Mouse (Mus musculus): ENCODE data around the gene Nup214. TPM values are rescaled to one million over a fixed set of nuclear protein-coding genes. Genes with fewer than 3 reads are reported as not detected.

Nup214 gene
- polyA plus RNA-seq, 1 experiment = 91.9 TPM

DNA sequence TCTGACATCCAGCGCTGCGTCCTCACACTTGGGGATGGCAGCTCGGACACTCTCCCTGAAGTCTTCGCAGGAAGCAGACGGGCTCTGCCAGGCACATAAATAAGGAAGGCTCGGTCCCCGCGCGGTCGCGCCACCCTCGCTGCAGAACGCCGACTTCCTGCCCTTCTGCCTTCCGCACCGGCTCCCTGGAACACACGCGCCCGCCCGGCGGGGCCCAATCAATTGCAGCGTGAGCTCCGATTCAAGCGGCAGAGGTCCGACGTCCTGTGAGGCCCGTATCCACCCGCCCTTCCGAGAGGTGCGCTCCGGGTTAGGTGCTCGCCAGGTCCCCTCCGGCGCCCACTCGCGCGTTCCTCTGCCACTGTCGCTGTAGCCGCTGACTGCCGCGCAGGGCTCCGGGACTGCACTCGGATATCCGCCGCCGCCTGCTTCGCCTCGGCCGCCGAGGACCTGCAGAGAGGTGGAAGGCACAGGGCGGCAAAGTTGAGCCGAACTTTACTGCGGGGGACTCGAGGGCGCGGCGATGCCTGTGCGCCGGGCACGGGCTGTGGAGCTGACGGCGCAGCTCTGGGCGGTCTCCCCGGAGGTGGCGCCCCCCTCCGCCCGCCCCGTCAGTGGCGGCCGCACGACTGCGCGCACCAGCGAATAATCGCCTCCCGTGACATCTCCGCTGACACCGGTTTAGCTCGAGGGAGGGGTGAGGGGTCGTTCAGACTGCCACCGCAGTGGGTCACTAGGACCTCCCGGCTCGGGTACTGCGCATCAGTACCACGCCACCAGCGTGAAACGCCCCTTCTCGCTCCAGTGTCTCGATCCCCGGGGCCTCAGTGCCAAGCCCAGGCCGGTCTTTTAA lies 109.1 kb downstream of the Nup214 start:
- H3K9ac ChIP-seq (ENCODE audit: low read depth, poor library complexity, severe bottlenecking) = peak overlapping the region; percentile 69
- TF ChIP-seq CTCF (IDR thresholded peaks at IDR 0.05; ENCODE audit: low read depth, low read length) (peak; percentile 27), EP300 (IDR thresholded peaks at IDR 0.05; ENCODE audit: insufficient read depth, low read depth, low read length) (no peak)

DNA sequence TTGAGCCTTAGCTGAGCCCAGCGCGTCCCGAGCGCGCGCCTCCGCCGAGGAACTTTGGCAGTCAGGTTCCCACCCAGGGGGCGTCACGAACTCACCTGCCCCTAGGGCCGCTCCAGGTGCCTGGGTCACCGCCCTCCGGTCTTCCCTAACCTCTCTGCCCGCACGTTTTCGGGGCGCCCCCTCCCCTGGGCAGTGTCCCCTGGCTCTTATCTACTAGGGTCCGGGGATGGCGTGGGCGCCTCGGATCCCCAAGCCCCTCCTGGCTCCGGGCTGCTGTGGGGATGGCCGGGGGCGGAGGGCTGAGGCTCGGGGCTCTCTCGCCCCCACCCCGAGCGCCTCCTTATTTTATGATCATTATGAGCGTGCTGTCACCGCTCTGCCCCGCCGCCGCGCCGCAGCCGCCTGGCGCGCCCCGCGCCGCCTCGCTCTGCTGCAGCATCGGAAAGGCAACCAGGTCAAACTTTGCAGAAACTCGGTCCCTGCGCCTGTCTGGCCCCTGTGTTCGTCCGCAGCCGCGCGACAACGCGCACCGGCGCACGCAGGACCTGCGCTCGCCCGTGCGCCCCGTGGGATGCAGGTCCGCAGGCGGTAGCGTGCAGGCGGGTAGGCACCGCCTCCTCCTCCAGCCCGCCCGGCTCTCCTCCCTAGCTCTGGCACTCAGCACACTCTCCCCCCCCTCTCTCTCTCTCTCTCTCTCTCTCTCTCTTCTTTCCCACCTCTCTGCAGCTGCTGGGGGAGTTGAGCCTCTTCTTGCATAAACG lies 110.1 kb downstream of the Nup214 start, which contains the start of gene Fam78a:
TSS of gene Fam78a (minus strand) at position 747 of the 761 bp plus-strand sequence.
- no peak within 1 kb of the TSS for H3K27ac ChIP-seq (ENCODE audit: insufficient read depth, low read length)
- no peak for TF ChIP-seq EP300 (IDR thresholded peaks at IDR 0.05; ENCODE audit: insufficient read depth, low read depth, low read length)
- TF ChIP-seq CTCF (IDR thresholded peaks at IDR 0.05; ENCODE audit: low read depth, low read length) = no peak
- TF ChIP-seq POLR2A (IDR thresholded peaks at IDR 0.05; ENCODE audit: insufficient read depth, low read length) = no peak
- peak within 1 kb of the TSS; percentile 57 for H3K4me3 ChIP-seq (ENCODE audit: low read depth, low read length)
- no peaks in the 10 kb centered on the region for H3K36me3 ChIP-seq (ENCODE audit: control insufficient read depth, insufficient read depth, low read length, poor library complexity, severe bottlenecking)
- peak within 1 kb of the TSS; percentile 69 for H3K9ac ChIP-seq (ENCODE audit: low read depth, poor library complexity, severe bottlenecking)
- H3K9me3 ChIP-seq (replicated peaks; ENCODE audit: control insufficient read depth, insufficient read depth, low read length, poor library complexity, severe bottlenecking) = no peaks in the 10 kb centered on the region
- H3K27me3 ChIP-seq (ENCODE audit: control insufficient read depth, insufficient read depth, low read length, poor library complexity, severe bottlenecking) = no peaks in the 10 kb centered on the region; the same call in 1 of the 2 replicates
- peaks cover under 1% of the 10 kb centered on the region for H3K4me1 ChIP-seq (ENCODE audit: control insufficient read depth, insufficient read depth, low read length)

More for the DNA sequence above, 109.1 kb downstream of the Nup214 start:
- peaks cover 5% of the 10 kb centered on the region for H3K4me1 ChIP-seq (ENCODE audit: control insufficient read depth, insufficient read depth, low read length)
- peak overlapping the region; percentile 57 for H3K4me3 ChIP-seq (ENCODE audit: low read depth, low read length)
- no peak overlapping the region for H3K27ac ChIP-seq (ENCODE audit: insufficient read depth, low read length)
- no peaks in the 10 kb centered on the region for H3K9me3 ChIP-seq (replicated peaks; ENCODE audit: control insufficient read depth, insufficient read depth, low read length, poor library complexity, severe bottlenecking)
- no peaks in the 10 kb centered on the region for H3K36me3 ChIP-seq (ENCODE audit: control insufficient read depth, insufficient read depth, low read length, poor library complexity, severe bottlenecking)
- H3K27me3 ChIP-seq (ENCODE audit: control insufficient read depth, insufficient read depth, low read length, poor library complexity, severe bottlenecking) = no peaks in the 10 kb centered on the region; the same call in 1 of the 2 replicates

DNA sequence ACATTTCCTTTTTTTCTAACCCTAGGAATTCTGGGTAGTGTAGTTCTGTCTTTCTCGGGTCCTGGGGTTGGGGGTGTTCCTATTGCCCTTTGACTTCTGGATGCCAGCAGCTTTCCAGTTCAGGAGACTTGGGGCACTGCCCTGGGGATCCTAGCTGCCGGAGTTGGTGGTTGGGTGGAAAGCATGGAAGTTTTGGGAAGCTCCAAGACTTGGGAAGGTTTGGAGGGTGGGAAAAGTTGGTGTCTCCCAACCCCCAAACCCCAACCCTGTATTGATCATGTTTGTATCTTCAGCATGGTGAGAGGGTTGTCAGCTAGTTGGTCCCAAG lies 110.6 kb downstream of the Nup214 start:
- no peak overlapping the region for H3K27ac ChIP-seq (ENCODE audit: insufficient read depth, low read length)
- H3K4me3 ChIP-seq (ENCODE audit: low read depth, low read length) = peak overlapping the region; percentile 57
- no peaks in the 10 kb centered on the region for H3K36me3 ChIP-seq (ENCODE audit: control insufficient read depth, insufficient read depth, low read length, poor library complexity, severe bottlenecking)
- TF ChIP-seq EP300 (IDR thresholded peaks at IDR 0.05; ENCODE audit: insufficient read depth, low read depth, low read length) (no peak), CTCF (IDR thresholded peaks at IDR 0.05; ENCODE audit: low read depth, low read length) (no peak), POLR2A (IDR thresholded peaks at IDR 0.05; ENCODE audit: insufficient read depth, low read length) (no peak)
- H3K4me1 ChIP-seq (ENCODE audit: control insufficient read depth, insufficient read depth, low read length) = no peaks in the 10 kb centered on the region
- H3K9ac ChIP-seq (ENCODE audit: low read depth, poor library complexity, severe bottlenecking) = peak overlapping the region; percentile 69; the same call in 1 of the 2 replicates
- H3K9me3 ChIP-seq (replicated peaks; ENCODE audit: control insufficient read depth, insufficient read depth, low read length, poor library complexity, severe bottlenecking) = no peaks in the 10 kb centered on the region
- H3K27me3 ChIP-seq (ENCODE audit: control insufficient read depth, insufficient read depth, low read length, poor library complexity, severe bottlenecking) = no peaks in the 10 kb centered on the region; the same call in 1 of the 2 replicates

DNA sequence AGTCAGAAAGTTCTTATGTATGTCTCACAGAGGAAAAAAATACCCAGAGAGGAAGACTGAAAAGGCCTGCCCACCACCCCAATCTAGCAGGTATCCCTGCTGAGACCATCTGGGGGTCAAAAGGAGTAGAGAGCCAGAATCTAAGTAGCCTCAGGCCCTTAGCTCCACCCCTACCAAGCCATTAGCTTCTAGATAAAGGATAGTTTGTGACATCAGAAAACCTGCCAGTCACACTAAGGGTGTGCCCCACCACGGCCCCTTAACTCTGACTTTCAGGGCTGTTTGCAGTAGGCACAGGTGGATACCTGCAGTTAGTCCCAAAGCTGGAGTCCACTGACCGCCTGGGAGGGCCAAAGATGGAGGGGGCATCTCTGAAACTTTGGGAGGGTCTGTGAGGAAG lies 111.0 kb downstream of the Nup214 start:
- TF ChIP-seq CTCF (IDR thresholded peaks at IDR 0.05; ENCODE audit: low read depth, low read length) = no peak
- no peak for TF ChIP-seq POLR2A (IDR thresholded peaks at IDR 0.05; ENCODE audit: insufficient read depth, low read length)
- no peak for TF ChIP-seq EP300 (IDR thresholded peaks at IDR 0.05; ENCODE audit: insufficient read depth, low read depth, low read length)
- Histone ChIP-seq H3K4me3 (ENCODE audit: low read depth, low read length) (no peak overlapping the region), H3K9ac (ENCODE audit: low read depth, poor library complexity, severe bottlenecking) (no peak overlapping the region), H3K36me3 (ENCODE audit: control insufficient read depth, insufficient read depth, low read length, poor library complexity, severe bottlenecking) (no peaks in the 10 kb centered on the region), H3K27ac (ENCODE audit: insufficient read depth, low read length) (no peak overlapping the region), H3K9me3 (replicated peaks; ENCODE audit: control insufficient read depth, insufficient read depth, low read length, poor library complexity, severe bottlenecking) (no peaks in the 10 kb centered on the region), H3K4me1 (ENCODE audit: control insufficient read depth, insufficient read depth, low read length) (no peaks in the 10 kb centered on the region), H3K27me3 (ENCODE audit: control insufficient read depth, insufficient read depth, low read length, poor library complexity, severe bottlenecking) (no peaks in the 10 kb centered on the region; the same call in 1 of the 2 replicates)

DNA sequence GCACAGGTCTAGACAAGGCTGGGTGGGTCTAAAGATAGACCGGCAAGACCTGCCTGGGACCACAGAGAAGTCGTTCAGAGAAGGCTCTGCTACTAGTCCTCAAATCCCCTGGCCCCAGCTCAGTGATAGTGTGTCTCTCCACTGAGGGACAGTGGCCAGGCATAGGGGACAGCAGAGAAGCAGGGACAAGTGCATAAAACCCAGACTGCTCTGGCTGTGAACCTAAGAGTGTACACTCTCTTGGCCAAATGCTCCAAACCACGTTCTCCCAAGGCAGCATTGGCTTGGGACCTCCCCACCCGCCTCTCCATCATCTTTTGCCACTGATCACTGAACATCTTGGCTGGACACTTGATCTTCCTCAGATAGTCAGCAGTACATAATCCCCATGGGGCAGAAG lies 113.4 kb downstream of the Nup214 start:
- Histone ChIP-seq H3K4me1 (ENCODE audit: control insufficient read depth, insufficient read depth, low read length) (no peaks in the 10 kb centered on the region), H3K36me3 (ENCODE audit: control insufficient read depth, insufficient read depth, low read length, poor library complexity, severe bottlenecking) (no peaks in the 10 kb centered on the region), H3K27me3 (ENCODE audit: control insufficient read depth, insufficient read depth, low read length, poor library complexity, severe bottlenecking) (no peaks in the 10 kb centered on the region; the same call in 1 of the 2 replicates), H3K4me3 (ENCODE audit: low read depth, low read length) (no peak overlapping the region), H3K9ac (ENCODE audit: low read depth, poor library complexity, severe bottlenecking) (no peak overlapping the region), H3K27ac (ENCODE audit: insufficient read depth, low read length) (no peak overlapping the region), H3K9me3 (replicated peaks; ENCODE audit: control insufficient read depth, insufficient read depth, low read length, poor library complexity, severe bottlenecking) (no peaks in the 10 kb centered on the region)
- TF ChIP-seq CTCF (IDR thresholded peaks at IDR 0.05; ENCODE audit: low read depth, low read length) = no peak
- no peak for TF ChIP-seq EP300 (IDR thresholded peaks at IDR 0.05; ENCODE audit: insufficient read depth, low read depth, low read length)
- no peak for TF ChIP-seq POLR2A (IDR thresholded peaks at IDR 0.05; ENCODE audit: insufficient read depth, low read length)

Measured in ES-Bruce4 (cell line).